Mouse (Mus musculus) lung, adult 18-20 months (tissue): ENCODE measurements around the gene Abcc12.
A peak's percentile ranks its signal among the peaks of the same experiment; 100 is the strongest.

Source experiments
- DNase-seq, 2 experiments: peaks; one replicate each; pipeline ENCODE4 v3.0.0; 2022; ENCODE audit warnings: mixed read lengths in 2 of 2

The Abcc12 gene

DNA sequence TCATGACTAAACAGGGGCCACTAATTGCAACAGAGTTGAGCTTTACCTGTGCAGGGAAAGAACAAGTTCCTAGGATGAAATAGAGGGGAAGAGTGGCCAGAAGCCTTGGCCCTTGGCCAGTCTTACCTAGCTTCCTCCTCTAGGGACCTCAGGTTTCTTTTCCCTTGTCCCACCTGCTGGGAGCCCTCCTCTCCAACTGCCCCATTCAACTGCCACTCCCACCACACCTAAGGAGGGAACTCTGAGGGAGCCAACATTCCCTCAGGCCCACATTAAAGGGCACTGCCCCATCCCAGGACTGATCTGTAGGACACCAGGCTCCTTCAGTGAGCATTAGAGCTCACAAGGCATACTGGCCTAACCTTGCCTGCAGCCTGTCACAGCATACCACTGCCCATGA is at the start of gene Abcc12:
Abcc12 (minus strand) TSS at position 229 of the 400 bp plus-strand sequence.
- no peak for DNase-seq

DNA sequence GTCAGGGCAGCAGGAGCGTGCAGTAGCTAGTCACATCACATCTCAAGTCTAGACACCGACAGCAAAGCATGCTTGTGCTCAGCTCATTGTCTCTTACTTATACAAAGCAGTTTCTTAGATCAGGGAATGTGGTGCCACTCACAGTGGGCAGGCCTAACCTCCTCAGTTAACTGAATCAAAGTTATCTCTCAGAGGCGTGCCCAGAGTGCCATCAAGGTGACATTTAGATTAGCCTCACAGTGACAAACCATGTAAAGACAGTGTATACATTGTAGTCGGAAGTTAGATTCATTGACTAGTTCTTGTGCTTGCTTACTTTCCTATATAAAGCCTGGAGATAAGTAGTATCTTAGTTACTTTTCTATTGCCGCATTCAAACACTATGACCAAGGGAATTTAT is 49.7 kb upstream of the Abcc12 start:
- no peak for DNase-seq

DNA sequence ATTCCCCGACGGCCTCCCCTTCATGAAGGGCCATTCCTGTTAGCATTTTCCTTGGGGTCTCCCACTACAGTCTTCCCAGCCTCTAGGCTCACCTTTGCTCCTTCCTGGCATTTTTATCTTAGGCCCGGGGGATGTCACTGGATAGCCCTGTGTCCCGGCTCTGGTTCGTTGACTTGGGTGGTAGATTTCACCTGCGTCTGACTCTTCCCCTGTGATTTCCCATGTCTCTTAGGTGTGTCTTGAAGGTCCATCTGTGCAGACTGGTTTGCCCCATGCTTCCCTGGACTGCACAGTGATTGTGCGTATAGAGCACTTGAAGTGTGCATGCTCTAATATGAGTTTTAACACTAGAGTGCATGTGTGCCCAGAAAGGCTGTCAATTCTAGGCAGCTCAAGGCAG is 44.4 kb upstream of the Abcc12 start:
- no peak for DNase-seq

DNA sequence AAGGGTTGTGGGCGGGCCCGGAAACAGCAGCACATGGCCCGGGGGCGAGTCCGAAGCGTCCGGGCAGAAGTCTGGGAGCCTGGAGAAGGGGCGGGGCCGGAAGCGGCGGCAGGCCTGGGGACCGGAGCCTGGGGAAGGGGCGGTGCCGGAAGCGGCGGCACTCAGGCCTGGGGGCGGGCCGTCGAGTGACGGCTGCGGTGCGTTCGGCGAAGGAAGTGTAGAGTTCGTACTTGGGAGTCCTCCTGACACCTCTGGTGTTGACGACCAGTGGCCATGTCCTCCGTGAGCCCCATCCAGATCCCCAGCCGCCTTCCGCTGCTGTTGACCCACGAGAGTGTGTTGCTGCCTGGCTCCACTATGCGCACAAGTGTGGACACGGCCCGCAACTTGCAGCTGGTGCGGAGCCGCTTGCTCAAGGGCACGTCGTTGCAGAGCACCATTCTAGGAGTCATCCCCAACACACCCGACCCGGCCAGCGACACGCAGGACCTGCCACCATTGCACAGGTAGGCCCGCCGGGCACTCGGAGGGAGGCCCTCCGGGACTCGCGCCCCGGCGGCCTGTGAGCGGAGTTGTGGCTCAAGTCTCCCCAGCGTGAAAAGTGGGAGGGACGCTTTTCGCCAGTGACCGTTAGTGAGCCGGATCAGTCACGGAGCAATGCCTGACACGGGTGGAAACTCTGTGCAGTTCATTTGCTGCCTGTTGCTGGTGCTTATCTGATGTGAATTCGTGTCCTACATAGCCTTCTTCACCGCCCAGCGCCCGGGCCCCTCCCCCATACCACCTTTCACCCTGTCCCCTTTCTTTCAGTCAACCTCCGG is 43.6 kb upstream of the Abcc12 start, which contains the start of gene Lonp2:
Lonp2 (plus strand) TSS at position 133 of the 821 bp plus-strand sequence.
- peak; percentile 98 to 99 for DNase-seq

DNA sequence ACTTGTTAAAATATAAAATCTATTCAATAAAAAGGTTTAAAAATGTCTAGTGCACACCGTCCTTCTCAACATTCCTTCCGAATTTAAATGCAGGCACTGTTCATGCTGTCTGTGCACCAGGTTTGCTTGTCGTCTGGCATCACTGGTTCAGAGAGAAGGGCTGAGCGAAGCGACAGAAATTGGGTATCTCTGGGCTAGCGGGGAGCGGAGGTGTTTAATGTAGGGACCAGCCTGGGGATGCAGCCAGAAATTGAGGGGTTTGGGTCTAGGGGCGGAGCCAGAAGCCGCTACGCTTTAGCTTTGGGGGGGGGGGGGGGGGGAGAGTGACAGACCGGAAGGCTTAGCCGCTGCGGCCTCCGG is 43.0 kb upstream of the Abcc12 start:
- no peak for DNase-seq

DNA sequence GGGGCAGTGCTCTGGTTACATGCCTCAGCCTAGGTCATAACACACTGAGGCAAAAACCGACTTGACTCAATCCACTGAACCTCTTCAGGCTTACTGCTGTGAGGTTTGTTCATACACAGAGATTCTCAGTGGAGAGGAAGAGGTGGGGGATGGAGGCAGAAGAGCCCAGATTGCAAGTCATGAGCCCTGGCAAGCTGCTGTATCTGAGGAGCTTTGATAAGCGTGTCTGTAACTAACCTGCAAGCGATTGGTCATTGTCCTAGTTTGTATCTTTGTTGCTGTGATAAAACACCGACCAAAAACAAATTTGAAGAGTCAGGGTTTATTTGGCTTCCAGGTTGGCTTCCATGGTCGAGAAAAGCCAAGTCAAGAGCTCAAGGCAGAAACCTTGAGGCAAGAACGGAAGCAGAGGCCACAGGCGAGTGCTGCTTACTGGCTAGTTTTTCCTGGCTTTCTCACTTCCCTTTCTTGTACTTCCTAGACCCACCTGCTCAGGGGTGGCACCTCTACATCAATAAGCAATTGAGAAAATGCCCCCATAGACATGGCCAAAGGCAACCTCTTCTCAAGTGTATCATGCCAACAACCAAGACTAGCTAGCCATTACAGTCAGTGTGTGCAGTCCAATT is 37.4 kb upstream of the Abcc12 start:
- no peak for DNase-seq

DNA sequence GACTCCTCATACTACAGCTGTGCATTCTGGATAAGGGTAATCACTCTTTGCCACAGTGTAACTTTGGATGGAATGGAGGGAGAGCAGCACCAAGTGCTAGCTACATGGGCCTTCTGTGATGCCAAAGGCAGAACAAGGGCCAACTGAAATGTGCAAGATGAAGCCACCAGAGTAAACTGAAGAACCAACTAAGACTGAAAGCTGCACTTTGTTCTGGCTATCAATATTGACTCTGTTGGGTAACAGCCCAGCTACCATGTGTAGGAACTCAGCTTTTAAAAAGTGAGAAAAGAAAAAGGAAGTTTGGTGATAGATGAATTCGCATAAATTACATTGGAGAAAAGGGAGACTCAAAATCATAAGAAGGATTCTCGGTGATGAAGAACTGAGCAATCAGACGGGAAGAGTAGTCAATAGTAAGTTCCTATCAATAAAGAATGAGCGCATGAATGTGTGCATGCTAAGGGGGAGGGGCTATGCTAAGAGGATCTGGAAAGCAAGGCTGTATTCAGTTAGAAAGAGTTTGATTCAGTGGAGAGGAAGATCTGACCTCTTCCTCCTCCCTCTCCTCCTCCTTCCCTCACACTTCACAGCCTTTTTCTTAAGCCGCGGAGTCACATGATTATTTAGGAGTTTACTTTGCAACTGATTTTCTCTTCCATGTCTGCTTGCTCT is 34.7 kb upstream of the Abcc12 start:
- DNase-seq = no peak

- no peak for DNase-seq
Observed at GRCm38 (mm10) chr8:86613798-86614197, 33.3 kb upstream of the Abcc12 start.

- no peak for DNase-seq
Observed at GRCm38 (mm10) chr8:86604676-86605075, 24.2 kb upstream of the Abcc12 start.

- DNase-seq = no peak
Observed at GRCm38 (mm10) chr8:86603174-86603573, 22.7 kb upstream of the Abcc12 start.

GRCm38 (mm10) chr8:86600311-86600710 is 19.8 kb upstream of the Abcc12 start:
- DNase-seq = no peak

GRCm38 (mm10) chr8:86599299-86599698 is 18.8 kb upstream of the Abcc12 start:
- no peak for DNase-seq

DNA sequence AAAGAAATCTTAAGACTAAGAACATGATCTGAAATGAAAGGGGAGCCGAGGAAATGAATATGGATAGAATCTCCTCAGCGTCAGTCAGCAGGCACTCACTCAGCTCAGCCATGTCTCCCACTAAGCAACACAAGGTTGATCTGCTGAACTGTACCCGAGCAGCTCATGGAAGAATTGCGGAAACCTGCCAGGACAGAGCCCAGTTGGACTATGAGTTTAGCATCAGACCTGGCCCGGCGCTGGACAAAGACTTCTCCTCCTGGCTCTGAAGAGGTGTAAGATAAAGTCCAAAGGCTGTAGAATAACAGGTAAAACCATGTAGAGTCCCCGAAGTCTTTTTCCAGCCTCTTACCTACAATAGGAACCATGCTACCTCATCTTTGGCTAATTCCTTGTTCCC is 17.2 kb upstream of the Abcc12 start:
- no peak for DNase-seq

DNA sequence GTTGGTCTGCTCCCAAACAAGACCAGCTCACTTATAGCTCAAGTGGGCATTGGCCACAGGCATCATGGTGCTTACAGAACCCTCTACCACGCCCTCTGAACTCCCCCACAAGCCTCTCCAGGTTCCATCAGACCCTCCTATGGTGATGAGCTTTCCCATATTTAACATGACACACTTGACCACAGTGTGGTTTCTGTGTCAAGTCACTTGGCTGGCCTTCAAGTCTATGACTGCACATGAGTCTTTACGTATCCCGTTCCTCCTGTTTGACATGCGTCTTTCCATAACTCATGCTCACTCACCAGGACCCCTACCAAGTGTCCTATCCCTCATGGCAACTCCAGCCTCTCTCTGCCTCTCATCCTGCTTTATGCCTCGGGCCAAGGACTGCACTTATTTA is 15.2 kb upstream of the Abcc12 start:
- no peak for DNase-seq

GRCm38 (mm10) chr8:86594159-86594796 is 13.8 kb upstream of the Abcc12 start:
- no peak for DNase-seq

DNA sequence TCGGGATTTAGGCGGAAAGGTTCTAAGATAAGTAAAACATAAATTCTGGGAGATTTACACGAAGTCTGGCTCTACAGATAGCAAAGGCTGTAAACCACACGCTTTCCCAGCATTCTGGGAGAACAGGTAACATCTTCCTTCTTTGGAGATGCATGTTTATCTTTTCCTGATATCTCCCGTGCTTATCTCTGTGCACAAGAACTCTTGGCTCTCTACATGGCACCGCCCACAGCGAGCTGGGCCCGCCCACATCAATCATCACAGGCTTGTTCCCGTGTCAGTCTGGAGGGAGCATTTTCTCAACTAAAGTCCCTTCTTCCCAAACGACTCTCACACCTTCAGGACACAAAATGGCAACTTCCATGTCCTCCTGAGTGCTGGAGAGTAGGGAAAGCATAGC is 12.6 kb upstream of the Abcc12 start:
- DNase-seq = no peak

DNA sequence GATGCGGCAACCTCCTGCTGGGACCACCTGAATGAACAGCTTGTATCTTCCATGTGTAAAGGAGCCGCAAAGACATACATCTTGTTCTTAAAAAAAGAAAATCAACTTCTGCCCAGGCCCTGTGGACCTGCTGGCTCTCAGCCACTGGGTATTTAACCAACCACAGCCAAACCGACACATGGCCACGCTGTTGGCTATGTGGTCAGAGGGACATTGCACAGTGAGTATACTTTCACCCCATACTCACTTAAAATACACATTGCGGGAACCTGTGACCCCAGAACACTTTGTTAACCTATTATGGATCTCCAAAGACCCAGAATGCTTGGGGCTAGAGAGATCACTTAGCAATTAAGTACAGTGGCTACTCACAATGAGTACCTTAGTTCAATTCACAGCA is 7.9 kb upstream of the Abcc12 start:
- DNase-seq = no peak

DNA sequence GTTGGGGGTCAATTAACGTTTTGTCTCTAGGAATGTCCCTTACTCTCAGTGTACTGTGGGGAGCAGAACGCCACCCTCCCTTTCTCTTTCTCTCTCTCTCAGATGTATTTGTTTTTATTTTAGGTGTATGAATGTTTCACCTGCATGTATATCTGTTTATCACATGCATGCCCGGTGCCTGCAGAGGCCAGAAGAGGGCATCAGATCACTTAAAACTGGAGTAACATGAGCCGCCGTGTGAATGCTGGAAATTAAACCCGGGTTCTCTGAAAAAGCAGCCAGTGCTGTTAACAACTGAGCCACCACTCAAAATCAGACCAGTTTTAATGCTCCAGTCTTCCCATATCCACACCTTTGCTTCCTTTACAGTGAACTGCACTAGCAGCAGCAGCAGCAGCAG is 6.2 kb upstream of the Abcc12 start:
- DNase-seq = no peak

- DNase-seq = no peak
Observed at GRCm38 (mm10) chr8:86586058-86586457, 5.6 kb upstream of the Abcc12 start.

DNA sequence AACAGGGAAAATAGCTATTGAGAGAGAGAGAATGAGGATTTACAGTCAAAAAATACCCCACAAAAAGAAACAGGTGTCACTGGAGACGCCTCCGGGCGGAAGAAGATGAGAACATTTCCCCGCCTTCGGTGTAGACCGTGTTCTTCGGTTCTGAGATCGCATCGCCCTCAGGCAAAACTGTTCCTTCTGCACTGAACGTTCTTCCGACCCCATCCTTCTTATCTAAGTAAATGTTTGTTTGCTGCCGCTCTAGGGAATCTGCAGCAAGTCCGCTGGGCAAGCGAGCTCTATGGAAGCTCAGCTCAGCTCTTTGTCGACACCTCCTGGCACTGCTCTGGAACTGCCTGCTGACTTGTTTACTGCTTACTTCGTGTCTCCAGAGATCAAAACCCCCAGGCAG is 5.0 kb upstream of the Abcc12 start:
- DNase-seq = peak; percentile 74 to 76

DNA sequence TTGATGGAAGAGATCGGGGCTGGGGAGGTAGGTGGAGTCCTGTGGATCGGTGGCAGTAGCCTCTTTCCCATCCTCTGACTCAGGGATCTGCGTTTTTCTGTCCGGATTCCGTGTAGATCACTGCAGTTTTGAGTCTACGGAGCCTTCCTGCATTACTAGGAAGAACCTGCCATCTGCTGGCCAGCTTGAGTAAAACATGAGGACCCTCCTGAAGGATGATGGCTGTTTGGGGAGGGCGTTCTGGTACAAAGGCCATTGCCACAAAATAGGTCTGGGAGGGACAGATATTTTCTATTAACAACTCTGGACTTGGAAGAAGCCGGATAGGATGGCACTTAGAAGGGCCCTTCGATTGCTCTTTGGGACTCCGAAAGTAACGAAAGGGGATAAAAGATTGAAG is 4.6 kb upstream of the Abcc12 start:
- DNase-seq = peak; percentile 72 to 82

DNA sequence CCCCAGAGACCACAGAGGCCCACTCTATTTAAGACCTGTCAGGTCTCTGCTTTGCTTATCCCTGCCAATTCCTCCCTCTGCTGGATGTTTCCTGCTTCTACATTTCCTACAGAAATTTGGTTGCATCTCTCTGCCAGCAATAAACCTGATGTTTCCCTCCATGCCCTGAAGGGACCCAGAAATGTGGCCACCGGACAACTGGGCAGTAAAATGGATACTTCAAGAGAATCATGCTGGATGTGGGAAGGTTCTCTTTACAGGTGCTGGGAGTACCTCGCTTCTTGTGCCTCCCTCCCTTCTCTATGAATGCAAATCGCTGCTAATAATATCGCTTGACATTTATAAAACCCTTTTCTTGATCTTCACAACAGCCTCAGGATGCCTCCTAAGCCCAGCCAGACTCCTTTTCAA is 1.4 kb upstream of the Abcc12 start:
- no peak for DNase-seq

DNA sequence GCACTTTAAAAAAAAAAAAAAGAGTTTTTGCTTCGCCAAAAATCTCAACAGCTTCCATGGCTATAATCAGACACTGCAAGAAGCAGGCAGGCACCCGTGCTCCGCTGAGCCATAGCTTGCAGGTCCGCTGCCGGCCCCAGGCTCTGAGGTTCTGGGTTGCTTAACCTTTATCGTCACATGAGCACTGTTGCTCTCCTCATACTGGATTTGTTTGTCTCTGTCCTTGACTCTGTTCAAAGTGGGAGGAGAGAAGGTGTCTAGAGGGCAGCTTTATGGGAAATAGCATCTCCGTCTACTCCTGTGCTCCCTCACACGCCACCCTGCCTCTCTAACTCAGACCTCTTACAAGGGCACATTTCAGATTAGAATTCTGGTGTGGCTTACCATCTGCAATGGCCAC is 1.8 kb downstream of the Abcc12 start:
- peak; percentile 9 to 37 for DNase-seq
